Mouse (Mus musculus): Measurements from ENCODE around the gene Gm10570. TPM values are rescaled to one million over a fixed set of nuclear protein-coding genes. Genes with fewer than 3 reads are reported as not detected.

The Gm10570 gene
- polyA plus RNA-seq, 1 experiment from 2014 or later: not detected

- no peak overlapping the region for H3K4me3 ChIP-seq (ENCODE audit: low read depth, low read length)
Measured at GRCm38 (mm10) chr4:130309254-130309653, 780 bp upstream of the Gm10570 start.

GRCm38 (mm10) chr4:130307851-130308230 lies 633 bp downstream of the Gm10570 start:
- peak overlapping the region; percentile 47 for H3K4me3 ChIP-seq (ENCODE audit: low read depth, low read length)
- 2% methylated on average over 23 of the region's 23 CpGs for WGBS (ENCODE audit: insufficient replicate concordance)
- H3K9ac ChIP-seq (replicated peaks): no peak overlapping the region
- H3K9me3 ChIP-seq (ENCODE audit: low read length): no peaks in the 10 kb centered on the region
- TF ChIP-seq CTCF (IDR thresholded peaks at IDR 0.05; ENCODE audit: low read depth) (no peak), EP300 (IDR thresholded peaks at IDR 0.05; ENCODE audit: low read depth) (no peak)
- DNase-seq: peak; percentile 40
- H3K4me2 ChIP-seq (ENCODE audit: low read depth, low read length): peak overlapping the region; percentile 75
- peaks cover 14% of the 10 kb centered on the region for H3K4me1 ChIP-seq (ENCODE audit: insufficient read depth)
- no peak overlapping the region for H3K27ac ChIP-seq (ENCODE audit: low read depth)
- no peaks in the 10 kb centered on the region for H3K36me3 ChIP-seq (replicated peaks; ENCODE audit: insufficient read depth, low read length)
- peak; percentile 56 for ATAC-seq
- H3K27me3 ChIP-seq (ENCODE audit: insufficient read depth, low read length): peaks cover 61% of the 10 kb centered on the region

More at GRCm38 (mm10) chr4:130309254-130309653, 780 bp upstream of the Gm10570 start:
- Histone ChIP-seq H3K4me1 (ENCODE audit: insufficient read depth) (peaks cover 14% of the 10 kb centered on the region), H3K9ac (replicated peaks) (no peak overlapping the region), H3K4me2 (ENCODE audit: low read depth, low read length) (no peak overlapping the region), H3K27me3 (ENCODE audit: insufficient read depth, low read length) (peaks cover 61% of the 10 kb centered on the region), H3K9me3 (ENCODE audit: low read length) (no peaks in the 10 kb centered on the region), H3K36me3 (replicated peaks; ENCODE audit: insufficient read depth, low read length) (no peaks in the 10 kb centered on the region), H3K27ac (ENCODE audit: low read depth) (no peak overlapping the region)
- DNase-seq: no peak
- no peak for ATAC-seq
- no peak for TF ChIP-seq CTCF (IDR thresholded peaks at IDR 0.05; ENCODE audit: low read depth)
- TF ChIP-seq EP300 (IDR thresholded peaks at IDR 0.05; ENCODE audit: low read depth): no peak
- WGBS (ENCODE audit: insufficient replicate concordance): 47% methylated on average over 8 of the region's 8 CpGs

GRCm38 (mm10) chr4:130306796-130307630 lies 1.5 kb downstream of the Gm10570 start:
- Histone ChIP-seq H3K36me3 (replicated peaks; ENCODE audit: insufficient read depth, low read length) (no peaks in the 10 kb centered on the region), H3K4me1 (ENCODE audit: insufficient read depth) (peaks cover 17% of the 10 kb centered on the region), H3K9me3 (ENCODE audit: low read length) (no peaks in the 10 kb centered on the region), H3K27me3 (ENCODE audit: insufficient read depth, low read length) (peaks cover 61% of the 10 kb centered on the region), H3K9ac (replicated peaks) (no peak overlapping the region), H3K4me2 (ENCODE audit: low read depth, low read length) (0 out of 2 replicates have a peak overlapping the region, but pooled peaks have one; percentile 75), H3K4me3 (ENCODE audit: low read depth, low read length) (no peak overlapping the region), H3K27ac (ENCODE audit: low read depth) (no peak overlapping the region)
- no peak for TF ChIP-seq CTCF (IDR thresholded peaks at IDR 0.05; ENCODE audit: low read depth)
- no peak for TF ChIP-seq EP300 (IDR thresholded peaks at IDR 0.05; ENCODE audit: low read depth)
- no peak for ATAC-seq
- WGBS (ENCODE audit: insufficient replicate concordance): 74% methylated on average over 10 of the region's 10 CpGs
- DNase-seq: no peak

DNA sequence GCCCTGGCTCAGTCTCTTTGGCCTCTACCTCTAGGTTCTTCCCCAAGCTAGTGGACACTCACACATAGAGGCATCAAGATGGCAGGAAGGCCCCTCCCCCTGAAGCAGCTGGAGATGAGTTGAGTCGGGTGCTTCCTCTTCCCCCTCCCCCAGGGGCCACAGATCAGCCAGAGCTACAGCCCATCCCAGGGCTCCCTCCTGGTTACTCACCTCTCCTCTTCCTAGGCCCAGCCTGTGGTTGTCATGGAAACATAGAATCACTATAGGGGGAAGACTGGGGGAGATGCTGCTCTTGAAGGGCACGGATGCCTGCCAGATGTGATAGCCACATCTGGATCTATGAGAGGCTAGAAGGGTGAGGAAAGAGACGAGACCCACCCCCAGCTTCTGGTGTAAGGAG lies 3.7 kb downstream of the Gm10570 start:
- 40% methylated on average over 3 of the region's 3 CpGs for WGBS (ENCODE audit: insufficient replicate concordance)
- H3K4me3 ChIP-seq (ENCODE audit: low read depth, low read length): no peak overlapping the region
- DNase-seq: no peak
- TF ChIP-seq EP300 (IDR thresholded peaks at IDR 0.05; ENCODE audit: low read depth) (no peak), CTCF (IDR thresholded peaks at IDR 0.05; ENCODE audit: low read depth) (no peak)
- no peak overlapping the region for H3K9ac ChIP-seq (replicated peaks)
- H3K4me1 ChIP-seq (ENCODE audit: insufficient read depth): peaks cover 17% of the 10 kb centered on the region
- no peak for ATAC-seq
- no peaks in the 10 kb centered on the region for H3K36me3 ChIP-seq (replicated peaks; ENCODE audit: insufficient read depth, low read length)
- peaks cover 48% of the 10 kb centered on the region for H3K27me3 ChIP-seq (ENCODE audit: insufficient read depth, low read length)
- H3K9me3 ChIP-seq (ENCODE audit: low read length): no peaks in the 10 kb centered on the region
- H3K27ac ChIP-seq (ENCODE audit: low read depth): no peak overlapping the region
- H3K4me2 ChIP-seq (ENCODE audit: low read depth, low read length): no peak overlapping the region

GRCm38 (mm10) chr4:130302285-130302870 lies 6.1 kb downstream of the Gm10570 start:
- WGBS (ENCODE audit: insufficient replicate concordance): 45% methylated on average over 12 of the region's 12 CpGs
- H3K4me1 ChIP-seq (ENCODE audit: insufficient read depth): peaks cover 7% of the 10 kb centered on the region; the same call in 1 of the 2 replicates
- peaks cover 24% of the 10 kb centered on the region for H3K27me3 ChIP-seq (ENCODE audit: insufficient read depth, low read length)
- ATAC-seq: no peak
- TF ChIP-seq EP300 (IDR thresholded peaks at IDR 0.05; ENCODE audit: low read depth): 0 out of 2 replicates have a peak, but pooled peaks have one; percentile 21
- no peak for TF ChIP-seq CTCF (IDR thresholded peaks at IDR 0.05; ENCODE audit: low read depth)
- no peaks in the 10 kb centered on the region for H3K36me3 ChIP-seq (replicated peaks; ENCODE audit: insufficient read depth, low read length)
- H3K9ac ChIP-seq (replicated peaks): no peak overlapping the region
- no peaks in the 10 kb centered on the region for H3K9me3 ChIP-seq (ENCODE audit: low read length)
- H3K27ac ChIP-seq (ENCODE audit: low read depth): no peak overlapping the region
- no peak overlapping the region for H3K4me3 ChIP-seq (ENCODE audit: low read depth, low read length)
- no peak for DNase-seq
- no peak overlapping the region for H3K4me2 ChIP-seq (ENCODE audit: low read depth, low read length)

DNA sequence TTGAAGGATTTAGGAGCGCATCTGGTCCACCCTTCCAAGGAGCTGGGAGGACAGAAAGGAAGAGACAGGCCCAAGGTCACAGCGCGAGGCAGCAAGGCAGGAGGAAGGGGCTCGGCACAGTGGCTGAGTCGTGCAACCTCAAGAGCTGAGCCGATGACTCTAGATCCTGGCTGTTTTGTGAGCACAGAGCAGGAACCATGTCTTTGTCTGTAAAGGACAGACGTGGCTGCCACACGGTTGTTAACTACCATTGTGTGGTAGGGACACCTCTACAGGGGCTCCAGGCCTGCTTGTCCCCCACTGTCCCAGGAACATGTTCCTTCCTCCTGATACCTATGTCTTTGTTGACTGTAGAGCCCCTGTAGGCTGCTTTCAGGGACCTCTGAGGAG lies 8.8 kb downstream of the Gm10570 start:
- Histone ChIP-seq H3K4me2 (ENCODE audit: low read depth, low read length) (no peak overlapping the region), H3K4me3 (ENCODE audit: low read depth, low read length) (no peak overlapping the region), H3K4me1 (ENCODE audit: insufficient read depth) (peaks cover 12% of the 10 kb centered on the region), H3K9me3 (ENCODE audit: low read length) (no peaks in the 10 kb centered on the region), H3K27me3 (ENCODE audit: insufficient read depth, low read length) (peaks cover 2% of the 10 kb centered on the region; the same call in 1 of the 2 replicates), H3K27ac (ENCODE audit: low read depth) (no peak overlapping the region), H3K9ac (replicated peaks) (no peak overlapping the region), H3K36me3 (replicated peaks; ENCODE audit: insufficient read depth, low read length) (no peaks in the 10 kb centered on the region)
- ATAC-seq (no peak), DNase-seq (no peak)
- TF ChIP-seq EP300 (IDR thresholded peaks at IDR 0.05; ENCODE audit: low read depth): no peak
- TF ChIP-seq CTCF (IDR thresholded peaks at IDR 0.05; ENCODE audit: low read depth): no peak
- WGBS (ENCODE audit: insufficient replicate concordance): 70% methylated on average over 8 of the region's 8 CpGs
